Mouse (Mus musculus): ENCODE results near the gene Eif1ax. TPM values are rescaled to one million over a fixed set of nuclear protein-coding genes. Genes with fewer than 3 reads are reported as not detected.

The Eif1ax gene
- polyA plus RNA-seq (2014; fragmentation: Nextera tagmentation; extraction: Ambion mirVana) = 93.8 and 97.4 TPM in 2 replicates

- H3K4me3 ChIP-seq (ENCODE audit: control insufficient read depth in 1 of 2, insufficient read depth in 1 of 2, low read depth in 1 of 2, low read length in 2 of 2) = peak within 1 kb of the TSS; percentile 71 to 74
- H3K27ac ChIP-seq (replicated peaks in 1 of 2; ENCODE audit: control insufficient read depth in 1 of 2, insufficient read depth in 1 of 2, low read depth in 2 of 2, low read length in 2 of 2) = peak within 1 kb of the TSS; percentile 70 to 86
- H3K9ac ChIP-seq (ENCODE audit: low read length) = peak within 1 kb of the TSS; percentile 84
- H3K9me3 ChIP-seq (ENCODE audit: control insufficient read depth, low read length) = no peaks in the 10 kb centered on the region
- 0 out of 4 replicates have a peak, but pooled peaks cover 0 to 3% of the 10 kb centered on the region in 2 experiments for H3K4me1 ChIP-seq (ENCODE audit: control insufficient read depth in 2 of 2, insufficient read depth in 2 of 2, low read length in 2 of 2)
- ATAC-seq (ENCODE audit: insufficient number of reproducible peaks, insufficient read depth, low FRiP score, low read depth) = peak; percentile 99
- H3K36me3 ChIP-seq (ENCODE audit: control insufficient read depth, insufficient read depth, low read length) = peaks cover 10% of the 10 kb centered on the region
- H3K27me3 ChIP-seq (ENCODE audit: control insufficient read depth, insufficient read depth, low read length) = no peaks in the 10 kb centered on the region
- peak within 1 kb of the TSS; percentile 63 for H3K4me2 ChIP-seq (ENCODE audit: low read length)
- 23% methylated on average over 42 of the region's 76 CpGs for WGBS
Observed at GRCm38 (mm10) chrX:159371831-159372752, at the start of gene Eif1ax. Eif1ax (plus strand) TSS chrX:159372178.

- no peak overlapping the region for H3K27ac ChIP-seq (replicated peaks in 1 of 2; ENCODE audit: control insufficient read depth in 1 of 2, insufficient read depth in 1 of 2, low read depth in 2 of 2, low read length in 2 of 2)
- H3K4me2 ChIP-seq (ENCODE audit: low read length) = no peak overlapping the region
- ATAC-seq (ENCODE audit: insufficient number of reproducible peaks, insufficient read depth, low FRiP score, low read depth) = no peak
- 85% methylated on average over 3 of the region's 3 CpGs for WGBS
- H3K9ac ChIP-seq (ENCODE audit: low read length) = no peak overlapping the region
- H3K36me3 ChIP-seq (ENCODE audit: control insufficient read depth, insufficient read depth, low read length) = peaks cover 27% of the 10 kb centered on the region
- H3K4me1 ChIP-seq (ENCODE audit: control insufficient read depth in 2 of 2, insufficient read depth in 2 of 2, low read length in 2 of 2) = no peaks in the 10 kb centered on the region
- no peaks in the 10 kb centered on the region for H3K9me3 ChIP-seq (ENCODE audit: control insufficient read depth, low read length)
- H3K27me3 ChIP-seq (ENCODE audit: control insufficient read depth, insufficient read depth, low read length) = no peaks in the 10 kb centered on the region
- no peak overlapping the region for H3K4me3 ChIP-seq (ENCODE audit: control insufficient read depth in 1 of 2, insufficient read depth in 1 of 2, low read depth in 1 of 2, low read length in 2 of 2)
Observed at GRCm38 (mm10) chrX:159364506-159364905, 7.5 kb upstream of the Eif1ax start.

- Histone ChIP-seq H3K27me3 (ENCODE audit: control insufficient read depth, insufficient read depth, low read length) (no peaks in the 10 kb centered on the region), H3K4me2 (ENCODE audit: low read length) (peak overlapping the region; percentile 63), H3K4me3 (ENCODE audit: control insufficient read depth in 1 of 2, insufficient read depth in 1 of 2, low read depth in 1 of 2, low read length in 2 of 2) (peak overlapping the region; percentile 71 to 74), H3K27ac (replicated peaks in 1 of 2; ENCODE audit: control insufficient read depth in 1 of 2, insufficient read depth in 1 of 2, low read depth in 2 of 2, low read length in 2 of 2) (peak overlapping the region; percentile 70 to 86), H3K36me3 (ENCODE audit: control insufficient read depth, insufficient read depth, low read length) (peaks cover 15% of the 10 kb centered on the region), H3K9ac (ENCODE audit: low read length) (peak overlapping the region; percentile 84), H3K4me1 (ENCODE audit: control insufficient read depth in 2 of 2, insufficient read depth in 2 of 2, low read length in 2 of 2) (0 out of 4 replicates have a peak, but pooled peaks cover 0 to 3% of the 10 kb centered on the region in 2 experiments), H3K9me3 (ENCODE audit: control insufficient read depth, low read length) (no peaks in the 10 kb centered on the region)
- WGBS = 18% methylated on average over 9 of the region's 9 CpGs
- no peak for ATAC-seq (ENCODE audit: insufficient number of reproducible peaks, insufficient read depth, low FRiP score, low read depth)
Observed at GRCm38 (mm10) chrX:159372753-159373144, 771 bp downstream of the Eif1ax start.

- WGBS = 75% methylated on average over 9 of the region's 9 CpGs
- ATAC-seq (ENCODE audit: insufficient number of reproducible peaks, insufficient read depth, low FRiP score, low read depth) = no peak
- no peaks in the 10 kb centered on the region for H3K4me1 ChIP-seq (ENCODE audit: control insufficient read depth in 2 of 2, insufficient read depth in 2 of 2, low read length in 2 of 2)
- no peak overlapping the region for H3K27ac ChIP-seq (replicated peaks in 1 of 2; ENCODE audit: control insufficient read depth in 1 of 2, insufficient read depth in 1 of 2, low read depth in 2 of 2, low read length in 2 of 2)
- H3K4me3 ChIP-seq (ENCODE audit: control insufficient read depth in 1 of 2, insufficient read depth in 1 of 2, low read depth in 1 of 2, low read length in 2 of 2) = no peak overlapping the region
- H3K9me3 ChIP-seq (ENCODE audit: control insufficient read depth, low read length) = no peaks in the 10 kb centered on the region
- no peak overlapping the region for H3K4me2 ChIP-seq (ENCODE audit: low read length)
- no peak overlapping the region for H3K9ac ChIP-seq (ENCODE audit: low read length)
- H3K36me3 ChIP-seq (ENCODE audit: control insufficient read depth, insufficient read depth, low read length) = peaks cover 42% of the 10 kb centered on the region
- no peaks in the 10 kb centered on the region for H3K27me3 ChIP-seq (ENCODE audit: control insufficient read depth, insufficient read depth, low read length)
Observed at GRCm38 (mm10) chrX:159387105-159387504, 15.1 kb downstream of the Eif1ax start.

GRCm38 (mm10) chrX:159388953-159389352, 17.0 kb downstream of the Eif1ax start:
- Histone ChIP-seq H3K27me3 (ENCODE audit: control insufficient read depth, insufficient read depth, low read length) (no peaks in the 10 kb centered on the region), H3K36me3 (ENCODE audit: control insufficient read depth, insufficient read depth, low read length) (peaks cover 28% of the 10 kb centered on the region), H3K9ac (ENCODE audit: low read length) (no peak overlapping the region), H3K9me3 (ENCODE audit: control insufficient read depth, low read length) (no peaks in the 10 kb centered on the region), H3K4me3 (ENCODE audit: control insufficient read depth in 1 of 2, insufficient read depth in 1 of 2, low read depth in 1 of 2, low read length in 2 of 2) (no peak overlapping the region), H3K4me1 (ENCODE audit: control insufficient read depth in 2 of 2, insufficient read depth in 2 of 2, low read length in 2 of 2) (no peaks in the 10 kb centered on the region), H3K27ac (replicated peaks in 1 of 2; ENCODE audit: control insufficient read depth in 1 of 2, insufficient read depth in 1 of 2, low read depth in 2 of 2, low read length in 2 of 2) (no peak overlapping the region), H3K4me2 (ENCODE audit: low read length) (no peak overlapping the region)
- no peak for ATAC-seq (ENCODE audit: insufficient number of reproducible peaks, insufficient read depth, low FRiP score, low read depth)

GRCm38 (mm10) chrX:159390347-159390962, 18.5 kb downstream of the Eif1ax start:
- H3K4me2 ChIP-seq (ENCODE audit: low read length) = no peak overlapping the region
- 73% methylated on average over 6 of the region's 6 CpGs for WGBS
- no peaks in the 10 kb centered on the region for H3K4me1 ChIP-seq (ENCODE audit: control insufficient read depth in 2 of 2, insufficient read depth in 2 of 2, low read length in 2 of 2)
- no peak overlapping the region for H3K4me3 ChIP-seq (ENCODE audit: control insufficient read depth in 1 of 2, insufficient read depth in 1 of 2, low read depth in 1 of 2, low read length in 2 of 2)
- no peak for ATAC-seq (ENCODE audit: insufficient number of reproducible peaks, insufficient read depth, low FRiP score, low read depth)
- peaks cover 19% of the 10 kb centered on the region for H3K36me3 ChIP-seq (ENCODE audit: control insufficient read depth, insufficient read depth, low read length)
- H3K9ac ChIP-seq (ENCODE audit: low read length) = no peak overlapping the region
- no peak overlapping the region for H3K27ac ChIP-seq (replicated peaks in 1 of 2; ENCODE audit: control insufficient read depth in 1 of 2, insufficient read depth in 1 of 2, low read depth in 2 of 2, low read length in 2 of 2)
- H3K27me3 ChIP-seq (ENCODE audit: control insufficient read depth, insufficient read depth, low read length) = no peaks in the 10 kb centered on the region
- no peaks in the 10 kb centered on the region for H3K9me3 ChIP-seq (ENCODE audit: control insufficient read depth, low read length)

- H3K9me3 ChIP-seq (ENCODE audit: control insufficient read depth, low read length) = no peaks in the 10 kb centered on the region
- ATAC-seq (ENCODE audit: insufficient number of reproducible peaks, insufficient read depth, low FRiP score, low read depth) = no peak
- no peak overlapping the region for H3K27ac ChIP-seq (replicated peaks in 1 of 2; ENCODE audit: control insufficient read depth in 1 of 2, insufficient read depth in 1 of 2, low read depth in 2 of 2, low read length in 2 of 2)
- H3K9ac ChIP-seq (ENCODE audit: low read length) = no peak overlapping the region
- peaks cover 13% of the 10 kb centered on the region; the same call in 1 of the 2 replicates for H3K36me3 ChIP-seq (ENCODE audit: control insufficient read depth, insufficient read depth, low read length)
- H3K4me2 ChIP-seq (ENCODE audit: low read length) = no peak overlapping the region
- WGBS = 65% methylated on average over 3 of the region's 3 CpGs
- no peaks in the 10 kb centered on the region for H3K4me1 ChIP-seq (ENCODE audit: control insufficient read depth in 2 of 2, insufficient read depth in 2 of 2, low read length in 2 of 2)
- H3K4me3 ChIP-seq (ENCODE audit: control insufficient read depth in 1 of 2, insufficient read depth in 1 of 2, low read depth in 1 of 2, low read length in 2 of 2) = no peak overlapping the region
- H3K27me3 ChIP-seq (ENCODE audit: control insufficient read depth, insufficient read depth, low read length) = no peaks in the 10 kb centered on the region
Observed at GRCm38 (mm10) chrX:159391239-159391638, 19.3 kb downstream of the Eif1ax start.

All from heart, embryonic 14.5 days (tissue).